Mouse (Mus musculus) heart, postnatal 10 days (tissue): ENCODE results near the gene Fads1. TPM values are rescaled to one million over a fixed set of nuclear protein-coding genes. Genes with fewer than 3 reads are reported as not detected.

Experiments
- DNase-seq, 2 experiments: peaks; one replicate each; pipeline ENCODE4 v3.0.0; 2021
- intact Hi-C: fragments of 180-260 bp; cut with DNase I; formaldehyde crosslinking; loops from one replicate; pipeline ENCODE4 v1.15.1; 2025
- microRNA-seq, 2 experiments: library from miRNA; unstranded; fragments of <30 nt; microRNA quantifications; one replicate each; pipeline ENCODE4 v1.2.0; 2022
- total RNA-seq, 2 experiments: library from RNA; stranded (reverse); gene quantifications; 2 replicates each; pipeline ENCODE4 v1.2.3; 2021

Fads1 gene
- total RNA-seq, 2 experiments from 2014 or later, result 34.7 to 35.7 TPM

DNA sequence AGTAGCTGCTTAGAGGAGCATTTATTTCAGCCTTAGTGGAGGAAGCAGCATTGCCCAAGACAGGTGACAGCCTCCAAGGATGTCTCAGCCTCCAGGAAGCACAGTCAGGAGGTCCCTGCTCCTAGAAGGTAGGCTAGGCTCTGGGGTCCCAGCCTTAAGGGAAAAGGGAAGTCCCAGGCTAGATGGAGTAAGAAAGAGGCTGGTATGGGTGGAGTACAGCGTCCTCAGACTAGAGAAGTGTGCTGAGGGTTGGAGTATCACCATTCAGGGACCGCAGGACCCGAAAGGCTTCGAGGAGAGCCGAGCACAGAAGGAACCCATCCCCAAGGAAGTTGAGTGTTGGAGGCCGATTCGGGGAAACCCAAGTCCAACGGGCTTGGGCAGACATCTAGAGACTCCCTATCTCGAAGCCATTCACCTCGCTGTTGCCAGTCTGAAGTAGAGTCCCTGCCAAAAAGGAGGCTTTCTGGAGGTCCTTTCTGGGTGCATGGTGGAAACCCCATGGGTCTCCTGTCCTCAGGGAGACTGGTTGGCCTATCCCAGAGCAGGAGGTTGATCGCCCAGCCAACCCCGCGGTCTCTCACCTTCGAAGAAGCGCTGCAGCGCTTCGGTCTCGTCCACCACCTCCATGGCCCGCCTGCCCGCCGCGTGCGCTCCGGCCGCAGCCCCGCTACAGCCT lies 57.4 kb downstream of the Fads1 start:
- DNase-seq, result no peak
- intact Hi-C loops, result no loop called here

GRCm38 (mm10) chr19:10240654-10241305 lies 58.1 kb downstream of the Fads1 start, which contains the start of gene Myrf:
Gene Myrf, minus strand, starts transcription at chr19:10240748.
- intact Hi-C loops, result no loop called here
- peak; percentile 77 to 85 for DNase-seq

GRCm38 (mm10) chr19:10242916-10243315 lies 60.2 kb downstream of the Fads1 start:
- intact Hi-C loops, result no loop called here
- no peak for DNase-seq

- intact Hi-C loops, result no loop called here
- DNase-seq, result peak; percentile 42 to 68
Observed at GRCm38 (mm10) chr19:10244183-10244582, 61.5 kb downstream of the Fads1 start.

Small RNA genes within 50 kb of the gene (microRNA-seq; reads per million reads assigned to microRNA genes)
- 0.24 to 0.35 reads per million in 2 experiments for gene Mir6993

Other genes with a start within 250 kb of the Fads1 start
- gene Fth1, start 202.3 kb upstream of the Fads1 start, total RNA-seq, result 1,000 to 10,000 TPM; 1,753 to 1,826 TPM
- gene Best1, start 181.3 kb upstream of the Fads1 start, total RNA-seq, result under 1 TPM; 0.20 to 0.36 TPM
- 10 to 100 TPM; 10.4 to 12.1 TPM for gene Rab3il1, start 181.2 kb upstream of the Fads1 start, total RNA-seq
- gene Fads3, start 141.3 kb upstream of the Fads1 start, total RNA-seq, result 10 to 100 TPM; 39.7 to 45.5 TPM
- gene Fads2, start 81.1 kb upstream of the Fads1 start, total RNA-seq, result 10 to 100 TPM; 11.3 to 14.4 TPM
- gene Tmem258, start 21.1 kb downstream of the Fads1 start, total RNA-seq, result 100 to 1,000 TPM; 145 TPM
- gene Fen1, start 21.3 kb downstream of the Fads1 start, total RNA-seq, result 10 to 100 TPM; 12.3 to 14.4 TPM
- 1 to 10 TPM; 5.7 to 9.1 TPM for gene Myrf, start 57.9 kb downstream of the Fads1 start, total RNA-seq
- 1 to 10 TPM; 4.1 to 4.5 TPM for gene Dagla, start 122.0 kb downstream of the Fads1 start, total RNA-seq
- gene Syt7, start 206.2 kb downstream of the Fads1 start, total RNA-seq, result 10 to 100 TPM; 34.3 to 36.2 TPM